Mouse (Mus musculus) heart, postnatal 25 days (tissue): ENCODE data around the gene Prrt1. TPM values are rescaled to one million over a fixed set of nuclear protein-coding genes. Genes with fewer than 3 reads are reported as not detected.

Source experiments
- DNase-seq: peaks from one replicate; pipeline ENCODE4 v3.0.0; 2022; ENCODE audit warnings: low spot score
- intact Hi-C: fragments of 180-260 bp; cut with DNase I; formaldehyde crosslinking; loops from one replicate; pipeline ENCODE4 v1.15.1; 2025
- total RNA-seq, 2 experiments: library from RNA; stranded (reverse); gene quantifications; 2 replicates each; pipeline ENCODE4 v1.2.3; 2021

Prrt1 gene
- total RNA-seq, 2 experiments from 2014 or later: 1.1 to 1.9 TPM

DNA sequence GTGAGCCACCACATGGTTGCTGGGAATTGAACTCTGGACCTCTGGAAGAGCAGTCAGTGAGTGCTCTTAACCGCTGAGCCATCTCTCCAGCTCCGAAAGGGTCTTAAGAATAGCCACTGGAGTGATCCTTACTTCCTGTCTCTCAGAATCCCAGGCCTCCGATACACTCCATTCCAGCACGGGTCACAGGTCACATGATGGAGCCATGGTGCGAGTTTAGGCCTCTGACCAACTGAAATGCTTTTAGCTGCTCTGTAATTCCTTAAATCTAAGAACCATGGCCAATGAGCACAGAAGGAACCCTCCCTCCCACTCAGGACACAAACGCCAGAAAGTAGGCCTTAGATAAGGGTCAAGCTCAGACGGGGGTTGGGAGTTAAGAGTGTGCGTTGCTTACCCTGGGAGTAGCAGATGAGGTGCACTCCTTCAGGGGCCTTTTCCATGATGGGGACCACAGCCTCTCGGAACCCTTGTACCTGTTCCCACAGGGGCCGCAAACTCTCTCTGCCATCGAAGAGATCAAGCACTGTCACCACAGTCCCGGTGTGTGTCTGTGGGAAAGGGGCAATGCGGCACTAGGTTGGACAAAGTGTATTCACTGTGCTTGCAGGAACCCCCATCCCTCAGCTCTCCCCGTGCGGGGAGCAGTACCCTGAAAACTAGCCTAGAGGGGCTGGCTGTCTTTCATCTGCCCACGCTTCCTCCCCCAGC lies 3.1 kb upstream of the Prrt1 start:
- intact Hi-C loops: no loop called here
- no peak for DNase-seq

DNA sequence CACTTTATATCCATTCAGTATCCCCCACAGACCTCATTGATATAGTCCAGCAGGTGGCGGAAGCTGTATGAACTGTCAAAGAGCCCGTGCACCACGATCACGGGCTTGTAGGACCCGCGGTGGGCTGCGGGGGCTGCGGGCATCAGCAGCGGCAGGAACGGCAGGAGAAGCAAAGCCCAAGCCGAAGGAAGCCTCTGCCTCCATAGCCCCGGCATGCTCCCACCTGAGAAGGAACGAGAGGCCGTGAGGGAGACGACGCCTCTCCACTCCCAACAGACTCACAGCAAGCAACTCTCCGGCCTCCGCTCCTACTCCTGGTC lies 2.6 kb upstream of the Prrt1 start:
- intact Hi-C loops: no loop called here
- DNase-seq: no peak

DNA sequence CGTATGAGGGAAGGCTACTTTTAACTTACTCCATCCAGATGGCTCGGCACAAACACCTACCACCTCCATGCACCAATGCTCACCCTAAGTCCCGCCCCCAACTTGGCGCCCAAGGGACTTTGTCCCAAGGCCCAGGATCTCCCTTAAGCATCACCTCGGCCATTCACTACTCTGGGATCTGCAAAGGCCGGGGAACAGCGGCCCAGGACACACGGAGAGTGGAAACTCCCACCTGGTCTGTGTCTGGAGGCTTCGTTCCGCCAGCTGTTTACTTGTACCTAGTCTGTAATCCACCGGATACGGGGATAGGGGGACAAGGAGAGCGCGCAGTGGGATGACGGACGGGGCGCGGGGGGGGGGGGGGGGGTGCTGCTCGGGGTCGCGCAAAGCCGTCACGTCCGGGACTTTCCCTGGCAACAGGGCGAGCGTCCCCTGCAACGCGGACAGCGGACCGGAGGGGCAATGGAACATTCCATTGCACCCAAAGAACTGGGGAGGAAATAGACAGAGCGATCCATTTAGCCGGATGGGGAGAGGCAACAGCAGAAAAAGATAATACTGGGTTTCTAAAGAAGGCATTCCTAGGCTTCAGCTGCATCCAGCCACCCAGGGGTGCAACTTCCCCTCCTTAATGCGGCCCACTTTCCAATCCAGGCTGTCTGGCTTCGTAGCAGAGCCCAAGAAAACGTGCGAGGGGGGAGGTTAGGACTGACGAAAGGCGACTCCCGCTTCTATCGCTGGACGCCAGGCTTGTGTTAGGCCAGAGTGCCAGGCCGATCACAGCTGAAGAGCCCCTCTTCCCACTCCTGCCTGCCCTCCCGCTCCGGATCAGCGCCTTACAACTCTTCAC lies 2.0 kb upstream of the Prrt1 start:
- peak; percentile 81 for DNase-seq
- intact Hi-C loops: no loop called here

DNA sequence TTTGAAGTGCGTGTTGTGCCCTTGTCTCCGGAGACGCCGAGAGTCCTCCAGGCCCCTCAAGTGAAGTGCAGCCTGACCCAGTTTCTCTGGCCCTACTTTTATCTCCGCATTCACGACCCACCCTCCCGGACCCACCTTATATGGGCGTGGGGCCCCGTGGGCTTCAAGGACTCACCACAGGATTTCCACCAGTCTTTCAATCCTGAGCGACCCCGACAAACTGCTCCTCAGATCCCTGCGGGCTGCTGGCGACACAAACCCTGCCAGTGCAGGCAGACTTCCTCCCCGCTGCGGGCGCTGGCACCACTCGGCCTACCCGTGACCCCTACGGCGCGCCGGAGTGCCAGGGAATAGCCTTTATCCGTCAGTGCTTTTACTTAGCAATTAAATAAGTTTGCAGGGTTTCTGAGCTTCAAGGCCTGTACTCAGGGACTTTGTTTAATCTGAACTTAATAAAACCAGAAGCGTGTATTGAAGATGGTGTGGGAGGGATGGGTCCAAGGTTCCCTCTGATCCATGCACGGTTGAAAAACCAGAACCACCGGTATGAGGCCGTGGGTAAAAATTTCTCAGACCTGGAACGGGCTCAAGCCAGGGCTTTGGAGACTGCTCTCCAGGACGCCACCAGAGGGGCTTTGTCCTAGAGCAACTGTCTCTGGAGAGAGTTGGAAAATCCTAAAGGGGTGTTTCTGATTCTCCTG lies 1.2 kb upstream of the Prrt1 start, which contains the start of gene Ppt2:
Ppt2 (minus strand) TSS at position 568 of the 701 bp plus-strand sequence.
- peak; percentile 33 for DNase-seq
- intact Hi-C loops: no loop called here

DNA sequence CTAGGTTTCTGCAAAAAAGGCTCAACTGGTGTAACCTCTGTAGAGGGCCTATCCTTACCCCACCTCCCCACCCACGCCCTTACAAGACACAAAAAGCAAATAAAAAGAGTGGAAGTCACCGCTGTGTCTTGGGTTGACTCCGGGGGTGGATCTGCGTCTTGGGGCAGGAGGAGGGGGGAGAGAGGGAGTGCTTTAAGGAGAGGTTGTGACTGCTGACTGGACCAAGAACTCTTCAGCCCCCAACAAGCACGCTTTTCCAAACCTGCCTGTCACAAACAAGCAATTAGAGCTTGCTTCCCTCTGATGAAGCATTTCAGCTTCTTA lies 727 bp upstream of the Prrt1 start:
- no peak for DNase-seq
- intact Hi-C loops: no loop called here

DNA sequence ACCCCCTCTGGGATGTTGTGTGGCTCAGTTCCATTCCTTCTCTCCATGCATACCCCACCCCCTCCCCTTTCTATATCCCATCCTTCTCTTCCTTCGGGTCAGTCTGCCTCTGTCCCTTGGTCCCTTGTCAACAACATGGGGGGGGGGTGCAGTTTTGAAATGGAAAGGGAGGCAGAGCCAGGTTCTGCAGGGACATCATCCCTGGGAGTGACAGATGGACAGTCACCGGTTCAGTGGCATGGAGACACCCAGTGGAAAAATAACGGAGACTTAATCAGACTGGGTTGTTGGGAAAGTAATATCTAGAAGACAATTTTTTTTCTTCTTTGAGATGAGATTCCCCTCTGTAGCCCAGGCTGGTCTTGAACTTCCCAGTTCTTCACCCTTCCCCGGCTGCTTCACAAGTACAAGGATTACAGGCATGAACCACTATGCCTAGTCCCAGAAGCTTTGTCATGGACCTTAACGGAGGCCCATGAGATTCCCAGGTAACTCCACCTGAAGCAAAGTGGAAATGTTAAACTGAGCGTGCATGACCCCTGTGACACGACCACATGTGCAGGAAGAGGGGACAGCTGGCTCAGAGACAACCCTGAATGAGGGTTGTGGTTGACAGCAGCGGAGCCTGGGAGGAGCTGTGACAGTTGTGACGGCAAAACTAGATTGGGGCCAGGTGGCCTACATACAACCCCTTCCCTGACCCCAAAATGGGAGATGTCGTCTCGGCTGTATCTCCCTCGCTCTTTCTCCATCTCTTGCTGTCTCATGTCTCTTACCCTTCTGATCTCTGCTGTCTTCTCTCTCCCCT lies 667 bp downstream of the Prrt1 start:
- no peak for DNase-seq
- intact Hi-C loops: no loop called here

DNA sequence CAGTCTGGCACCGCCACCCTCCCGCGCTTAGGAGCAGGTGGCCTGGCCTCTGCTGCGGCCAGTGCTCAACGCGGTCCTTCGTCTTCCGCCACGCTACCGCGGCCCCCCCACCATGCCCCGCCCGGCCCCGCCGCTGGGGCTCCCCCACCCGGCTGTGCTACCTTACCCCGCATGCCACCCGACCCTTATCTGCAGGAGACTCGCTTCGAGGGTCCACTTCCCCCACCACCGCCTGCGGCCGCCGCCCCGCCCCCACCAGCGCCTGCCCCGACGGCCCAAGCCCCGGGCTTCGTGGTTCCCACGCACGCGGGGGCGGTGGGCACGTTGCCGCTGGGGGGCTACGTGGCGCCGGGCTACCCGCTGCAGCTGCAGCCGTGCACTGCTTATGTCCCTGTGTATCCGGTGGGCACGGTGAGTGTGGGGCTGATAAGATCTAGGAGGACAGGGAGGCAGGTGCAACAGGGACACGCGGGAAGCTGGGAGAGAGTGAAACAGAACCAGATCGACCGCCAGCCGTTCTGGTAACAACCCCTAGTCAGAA lies 1.5 kb downstream of the Prrt1 start:
- intact Hi-C loops: no loop called here
- no peak for DNase-seq

DNA sequence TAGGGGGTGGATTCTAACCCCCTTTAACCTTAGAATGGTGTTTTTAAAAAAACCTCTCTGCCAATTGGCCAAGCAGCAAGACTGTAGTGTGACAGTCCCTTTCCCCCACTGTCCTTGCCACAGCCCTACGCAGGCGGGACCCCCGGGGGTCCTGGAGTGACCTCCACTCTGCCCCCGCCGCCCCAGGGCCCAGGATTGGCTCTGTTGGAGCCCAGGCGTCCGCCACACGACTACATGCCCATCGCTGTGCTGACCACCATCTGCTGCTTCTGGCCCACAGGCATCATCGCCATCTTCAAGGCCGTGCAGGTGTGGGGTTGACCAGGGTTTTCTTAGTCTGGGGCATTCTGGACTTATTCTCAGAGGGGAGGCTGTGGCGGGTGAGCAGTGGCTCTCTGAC lies 2.3 kb downstream of the Prrt1 start:
- intact Hi-C loops: no loop called here

DNA sequence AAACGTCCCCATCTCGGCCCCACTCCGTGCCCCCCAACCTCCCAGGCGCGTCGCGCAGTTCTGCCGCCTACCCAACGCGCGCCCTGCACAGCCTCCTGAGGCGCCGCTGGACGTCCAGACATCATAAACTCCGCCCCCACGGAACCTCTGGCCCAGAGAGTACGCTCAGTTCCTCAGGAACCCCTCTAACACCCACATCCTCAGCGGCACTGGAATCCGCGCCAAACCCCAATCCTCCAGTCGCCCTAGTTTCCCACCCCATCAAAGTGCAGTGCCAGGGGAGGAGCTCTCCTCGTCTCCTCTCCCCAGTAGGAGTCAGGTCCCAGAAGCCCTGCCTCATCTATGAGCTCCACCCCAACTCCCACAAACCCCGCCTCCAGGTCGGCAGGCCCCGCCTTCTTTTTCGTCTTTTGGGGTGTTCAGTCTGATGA lies 2.9 kb downstream of the Prrt1 start:
- intact Hi-C loops: no loop called here
- DNase-seq: peak; percentile 82

More for the DNA sequence above, 2.3 kb downstream of the Prrt1 start:
- DNase-seq: no peak

DNA sequence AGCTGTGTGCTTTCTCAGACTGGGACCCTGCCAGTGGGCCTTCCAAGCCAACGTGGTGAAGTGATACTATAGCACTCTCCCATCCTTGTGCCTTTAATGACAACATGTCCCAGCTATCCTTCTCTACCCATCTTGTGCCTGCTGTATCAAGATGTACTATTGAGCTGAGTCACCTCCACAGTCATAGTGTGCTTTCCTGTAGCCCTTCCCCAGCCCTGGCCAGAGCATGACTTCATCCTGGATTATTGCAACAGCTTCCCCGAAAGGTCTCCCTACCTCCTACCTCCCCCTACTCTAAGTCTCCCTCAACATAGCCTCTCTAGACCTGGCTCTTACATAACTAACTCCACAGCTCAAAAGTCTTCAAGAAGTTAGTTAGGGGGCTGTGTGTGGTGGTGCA lies 6.3 kb downstream of the Prrt1 start:
- DNase-seq: no peak
- intact Hi-C loops: no loop called here

DNA sequence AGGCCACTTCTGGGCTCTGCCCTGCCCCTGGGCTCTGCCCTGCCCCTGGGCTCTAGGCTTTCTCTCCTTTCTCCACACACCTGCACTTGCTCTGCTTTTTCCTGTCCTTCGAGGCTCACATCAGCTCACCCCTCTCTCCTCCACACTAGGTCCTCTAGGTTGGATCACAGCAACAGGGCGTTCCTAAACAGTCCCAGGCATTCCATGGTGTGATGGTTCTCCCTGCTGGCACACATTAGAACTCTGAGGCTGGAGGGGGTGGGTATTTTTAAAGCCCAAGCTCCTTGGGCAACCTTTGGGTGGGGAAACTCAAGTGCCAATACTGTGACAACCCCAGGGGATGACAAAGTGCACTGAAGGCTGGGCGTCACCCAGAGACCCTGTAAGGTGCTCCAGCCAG lies 8.1 kb downstream of the Prrt1 start:
- no peak for DNase-seq
- intact Hi-C loops: no loop called here

DNA sequence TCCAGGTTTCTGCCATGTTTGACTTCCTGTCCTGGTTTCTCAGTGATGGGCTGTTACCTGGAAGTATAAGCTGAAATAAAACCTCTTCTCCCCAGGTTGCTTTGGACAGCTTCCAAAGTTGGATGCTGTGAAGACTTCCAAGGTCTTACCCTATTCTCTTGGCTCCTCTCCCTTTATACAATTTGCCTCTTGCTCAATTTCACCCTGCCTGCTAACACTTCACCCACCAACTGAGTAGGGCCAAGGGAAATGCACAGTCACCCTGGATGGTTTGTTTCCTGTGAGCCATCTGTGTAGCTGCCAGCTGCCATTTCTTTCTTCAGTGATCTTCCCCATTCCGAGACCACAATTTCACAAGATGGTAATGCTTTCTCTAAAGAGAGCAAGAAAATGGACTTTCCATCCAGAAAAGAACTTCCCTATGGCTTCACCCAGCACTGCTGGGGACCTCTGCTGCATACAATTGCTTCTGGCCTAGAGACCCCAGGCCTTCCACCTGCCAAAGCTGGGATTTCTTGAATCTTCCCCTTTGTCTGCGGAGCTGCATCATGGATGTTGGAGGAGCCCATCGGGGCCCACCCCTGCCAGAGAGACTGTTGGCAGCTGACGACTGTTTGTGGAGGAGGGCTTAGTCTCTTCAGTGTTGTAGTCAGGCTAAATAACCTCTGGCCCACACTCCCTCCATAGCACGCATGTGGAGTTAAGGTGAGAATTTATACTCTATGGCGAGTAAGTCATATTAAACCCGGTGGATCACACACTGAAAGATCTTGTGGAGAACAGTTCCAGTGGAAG lies 10.3 kb downstream of the Prrt1 start:
- intact Hi-C loops: no loop called here
- DNase-seq: no peak

DNA sequence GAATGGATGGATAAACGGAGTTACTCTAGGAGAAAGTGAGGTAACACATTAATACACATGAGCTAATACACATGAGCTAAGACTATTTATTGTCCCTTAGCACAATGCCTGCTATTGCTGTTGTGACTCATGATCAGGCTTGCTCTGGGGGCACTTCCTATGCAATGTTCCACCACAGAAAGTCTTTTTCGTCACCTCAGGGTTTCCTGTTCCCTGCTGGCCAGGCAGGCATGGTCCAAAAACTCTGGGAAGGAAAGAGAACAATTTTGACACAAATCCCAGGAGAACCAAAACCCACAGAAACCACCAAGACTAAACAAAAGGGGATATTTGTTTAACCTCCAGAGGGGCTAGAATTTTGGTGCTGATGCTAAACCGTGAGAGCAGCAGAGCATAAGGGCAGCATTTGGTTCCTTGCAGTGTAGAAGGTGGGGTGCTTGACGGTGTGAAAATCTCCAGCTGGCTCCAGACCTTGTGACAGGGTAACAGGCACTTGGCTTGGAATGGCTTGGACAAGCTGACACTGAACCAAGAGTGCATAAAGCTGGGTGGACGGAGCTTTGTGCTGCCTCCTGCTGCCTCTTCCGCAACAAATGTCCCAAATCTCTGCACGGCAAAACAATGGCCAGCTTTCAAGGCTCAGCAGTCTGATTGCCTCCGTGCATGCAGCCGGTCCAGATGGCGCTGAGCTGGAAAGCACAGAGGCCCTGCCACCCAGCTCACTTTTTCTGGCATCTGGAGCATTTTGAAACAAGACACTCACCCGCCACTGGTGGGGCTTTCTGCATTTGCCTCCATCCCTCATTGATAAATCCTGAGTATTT lies 11.7 kb downstream of the Prrt1 start:
- DNase-seq: peak; percentile 55
- intact Hi-C loops: no loop called here

DNA sequence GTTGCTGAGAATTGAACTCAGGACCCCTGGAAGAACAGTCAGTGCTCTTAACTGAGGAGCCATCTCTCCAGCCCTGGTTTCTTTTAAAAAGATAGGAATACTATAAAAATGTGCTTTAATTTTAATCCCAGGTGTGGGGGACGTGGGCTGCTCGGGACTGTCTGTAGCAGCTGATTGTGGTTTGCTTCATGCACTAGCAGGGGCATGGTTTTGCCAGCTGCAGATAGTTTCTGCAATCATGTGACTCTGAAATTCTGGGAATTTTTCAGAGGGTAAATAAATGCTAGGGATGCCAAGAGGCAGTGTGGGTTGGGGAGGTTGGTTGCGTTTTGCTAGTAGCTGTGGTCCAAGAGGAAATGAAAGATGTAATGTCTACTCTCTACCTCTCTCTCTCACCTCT lies 12.6 kb downstream of the Prrt1 start:
- no peak for DNase-seq
- intact Hi-C loops: no loop called here

DNA sequence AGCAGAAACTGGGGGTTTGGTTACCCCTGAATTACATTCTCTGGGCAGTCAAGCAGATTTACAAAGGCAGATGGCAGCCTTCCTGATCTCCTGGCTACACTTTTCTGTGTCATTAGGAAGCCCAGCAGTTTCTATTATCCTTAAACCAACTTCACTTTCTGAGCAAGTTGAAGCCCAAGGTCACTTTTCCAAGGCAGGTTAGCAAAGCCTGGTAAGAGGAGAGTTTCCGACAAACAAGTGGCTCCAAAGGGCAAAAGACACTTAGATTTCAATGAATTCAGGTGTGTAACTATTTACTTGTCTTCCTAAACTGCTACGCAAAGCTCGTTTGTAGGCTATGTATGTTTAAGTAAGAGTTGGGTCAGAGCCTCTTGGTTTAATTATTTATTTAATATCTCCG lies 14.0 kb downstream of the Prrt1 start:
- intact Hi-C loops: no loop called here
- no peak for DNase-seq

DNA sequence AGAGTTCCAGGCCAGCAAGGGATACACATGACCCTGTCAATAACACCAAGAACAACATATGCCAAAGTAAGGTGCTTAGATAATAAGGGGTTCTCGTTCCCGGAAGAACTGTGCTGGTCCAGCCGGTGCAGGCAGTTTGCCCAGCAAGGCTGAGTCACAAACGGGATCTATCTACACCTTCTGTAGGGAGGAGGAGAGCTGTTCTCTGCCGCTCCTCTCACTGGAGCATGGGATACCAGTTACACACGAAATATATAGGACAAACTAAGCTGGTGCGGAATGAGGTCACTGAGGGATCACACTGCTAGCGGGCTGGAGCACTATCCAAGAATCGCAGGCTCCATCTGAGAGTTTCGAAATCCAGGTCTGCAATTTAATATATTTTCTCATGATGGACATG lies 14.6 kb downstream of the Prrt1 start:
- intact Hi-C loops: no loop called here
- DNase-seq: no peak

DNA sequence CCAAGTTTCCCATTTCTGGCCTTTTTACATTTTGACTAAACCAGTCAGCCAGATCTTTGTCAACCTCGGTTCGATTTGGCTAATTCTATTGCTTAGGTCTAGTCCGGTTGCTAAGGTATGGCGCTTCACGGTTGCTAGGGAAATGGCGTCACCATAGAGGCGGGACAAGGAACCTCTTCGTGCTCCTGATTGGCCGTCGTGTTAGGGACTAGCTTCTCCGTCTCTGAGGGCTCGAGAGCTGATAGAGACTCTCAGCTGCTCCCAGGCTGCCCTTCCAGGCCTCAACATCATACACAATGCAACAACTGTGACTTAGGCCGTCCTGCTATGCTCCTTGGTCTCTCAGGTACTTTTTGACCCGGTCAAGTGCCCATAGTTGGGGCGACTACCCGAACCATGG lies 15.3 kb downstream of the Prrt1 start, which contains the start of gene Fkbpl:
Fkbpl (plus strand) TSS at position 157 of the 400 bp plus-strand sequence.
- intact Hi-C loops: no loop called here
- DNase-seq: peak; percentile 93

DNA sequence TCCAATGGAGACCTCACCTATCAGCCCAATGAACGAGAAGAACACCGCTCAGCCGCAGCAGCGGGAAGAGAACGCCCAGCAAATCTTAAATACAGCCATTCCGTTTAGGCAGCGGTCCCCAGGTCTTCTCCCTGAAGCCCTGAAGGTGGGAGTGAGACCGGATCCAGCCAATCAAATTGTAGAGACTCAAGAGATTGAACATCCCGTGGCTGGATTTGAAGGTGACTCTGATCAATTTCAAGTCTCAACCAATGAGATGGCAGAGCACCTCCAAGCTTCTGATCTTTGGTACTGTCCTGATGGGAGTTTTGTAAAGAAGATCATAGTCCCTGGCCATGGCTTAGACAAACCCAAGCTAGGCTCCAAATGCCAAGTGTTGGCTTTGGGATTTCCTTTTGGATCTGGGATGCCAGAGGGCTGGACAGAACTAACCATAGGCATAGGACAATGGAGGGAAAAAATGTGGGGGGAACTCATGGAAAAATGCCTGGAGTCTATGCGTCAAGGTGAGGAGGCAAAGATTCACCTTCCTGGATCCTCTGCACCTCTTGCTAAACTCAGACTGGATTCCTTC lies 16.0 kb downstream of the Prrt1 start:
- intact Hi-C loops: no loop called here
- DNase-seq: no peak
